ENCODE assay signal across 31 mouse cellular contexts in genomic region chr15:80213688-80214087, GRCm38 (mm10). TPM values are rescaled to one million over a fixed set of nuclear protein-coding genes. Genes with fewer than 3 reads are reported as not detected.
DNase-seq lines count a peak whose midpoint lies in the region; ATAC-seq and TF ChIP-seq lines count a peak whose summit lies in the region.
"Had no signal": no experiment of that assay in that cellular context is flagged by ENCODE, and none has a peak within 500 bp of the region (broad histone marks: within the 10 kb centered on the region; RNA-seq: fewer than 3 reads in every experiment).

No protein-coding gene starts in this region.

- H3K27me3 ChIP-seq in midbrain, embryonic 11.5 days (ENCODE audit: control insufficient read depth, insufficient read depth, low read length): no peaks in the 10 kb centered on the region
- H3K27me3 ChIP-seq in midbrain, embryonic 16.5 days (ENCODE audit: control insufficient read depth, insufficient read depth, low read depth, low read length): no peaks in the 10 kb centered on the region
- peaks cover 11% of the 10 kb centered on the region; the same call in 1 of the 2 replicates for H3K27me3 ChIP-seq in liver, embryonic 15.5 days
- H3K27me3 ChIP-seq in lung, postnatal 0 days (replicated peaks; ENCODE audit: insufficient read depth, low read length): no peaks in the 10 kb centered on the region
- H3K27me3 ChIP-seq: embryonic facial prominence, embryonic 13.5 days; forebrain, embryonic 12.5 days; forebrain, embryonic 15.5 days; Patski had no signal

- ATAC-seq in midbrain, embryonic 11.5 days (ENCODE audit: low FRiP score): no peak
- no peak for ATAC-seq in midbrain, embryonic 16.5 days
- peak; percentile 66 for ATAC-seq in liver, embryonic 15.5 days (ENCODE audit: insufficient read depth)
- ATAC-seq in megakaryocyte-erythroid progenitor cell, adult 5-6 weeks (replicated peaks; ENCODE audit: low FRiP score, low TSS enrichment, poor library complexity, severe bottlenecking): peak; percentile 41
- no peak for ATAC-seq in lung, postnatal 0 days
- ATAC-seq: forebrain, embryonic 15.5 days; Patski had no signal

- TF ChIP-seq EP300 in lung, postnatal 0 days (IDR thresholded peaks at IDR 0.05): no peak

- H3K36me3 ChIP-seq in midbrain, embryonic 11.5 days (ENCODE audit: control insufficient read depth, insufficient read depth, low read length): peaks cover 9% of the 10 kb centered on the region
- H3K36me3 ChIP-seq in midbrain, embryonic 16.5 days (ENCODE audit: control insufficient read depth, insufficient read depth, low read length): peaks cover 18% of the 10 kb centered on the region
- H3K36me3 ChIP-seq in liver, embryonic 15.5 days (replicated peaks): no peaks in the 10 kb centered on the region
- no peaks in the 10 kb centered on the region for H3K36me3 ChIP-seq in lung, postnatal 0 days (ENCODE audit: insufficient read depth, low read length)
- H3K36me3 ChIP-seq: G1E had no signal

- no peaks in the 10 kb centered on the region for H3K4me1 ChIP-seq in midbrain, embryonic 11.5 days (ENCODE audit: control insufficient read depth, insufficient read depth, low read length)
- no peaks in the 10 kb centered on the region for H3K4me1 ChIP-seq in midbrain, embryonic 16.5 days (ENCODE audit: control insufficient read depth, insufficient read depth, low read length)
- 0 out of 2 replicates have a peak, but pooled peaks cover 6% of the 10 kb centered on the region for H3K4me1 ChIP-seq in liver, embryonic 15.5 days (replicated peaks)
- no peaks in the 10 kb centered on the region for H3K4me1 ChIP-seq in lung, postnatal 0 days (ENCODE audit: insufficient read depth, low read depth, low read length)
- H3K4me1 ChIP-seq: heart, embryonic 10.5 days; heart, embryonic 13.5 days had no signal

- H3K9me3 ChIP-seq in midbrain, embryonic 11.5 days (ENCODE audit: control insufficient read depth, low read length): no peaks in the 10 kb centered on the region
- no peaks in the 10 kb centered on the region for H3K9me3 ChIP-seq in midbrain, embryonic 16.5 days (replicated peaks; ENCODE audit: control insufficient read depth, low read length, poor library complexity, severe bottlenecking)
- H3K9me3 ChIP-seq in liver, embryonic 15.5 days (replicated peaks): no peaks in the 10 kb centered on the region
- no peaks in the 10 kb centered on the region for H3K9me3 ChIP-seq in lung, postnatal 0 days (ENCODE audit: low read length)
- H3K9me3 ChIP-seq: embryonic facial prominence, embryonic 10.5 days; embryonic facial prominence, embryonic 13.5 days; forebrain, embryonic 12.5 days; forebrain, embryonic 15.5 days; G1E; heart, embryonic 10.5 days; heart, embryonic 13.5 days had no signal

- no peak overlapping the region for H3K27ac ChIP-seq in midbrain, embryonic 11.5 days (ENCODE audit: low read depth, low read length)
- H3K27ac ChIP-seq in midbrain, embryonic 16.5 days (ENCODE audit: low read length): no peak overlapping the region
- H3K27ac ChIP-seq in liver, embryonic 15.5 days (replicated peaks): no peak overlapping the region
- no peak overlapping the region for H3K27ac ChIP-seq in lung, postnatal 0 days (ENCODE audit: low read length)
- H3K27ac ChIP-seq: embryonic facial prominence, embryonic 10.5 days; embryonic facial prominence, embryonic 13.5 days; forebrain, embryonic 12.5 days; forebrain, embryonic 15.5 days; heart, embryonic 10.5 days; heart, embryonic 13.5 days; hindbrain, embryonic 14.5 days had no signal

- peak; percentile 75 for DNase-seq in midbrain, embryonic 11.5 days (ENCODE audit: low spot score, missing footprints)
- DNase-seq in lung, postnatal 0 days (ENCODE audit: low spot score): no peak
- DNase-seq in cerebellum, adult 9-10 months: no peak
- DNase-seq: adrenal gland, postnatal 10 days; adrenal gland, postnatal 36 days; B cell, adult 2 months; cerebellum, adult 18-20 months; cerebellum, adult 9-11 months; cerebellum, postnatal 36 days; embryo, embryonic 11 days; gastrocnemius, postnatal 25 days; heart, adult 18-20 months; heart, postnatal 14 days; heart, postnatal 4 days had no signal

- no peak for TF ChIP-seq CTCF in lung, postnatal 0 days (IDR thresholded peaks at IDR 0.05)

- no peak overlapping the region for H3K9ac ChIP-seq in midbrain, embryonic 11.5 days (ENCODE audit: low read length)
- H3K9ac ChIP-seq in midbrain, embryonic 16.5 days (ENCODE audit: low read depth, low read length): no peak overlapping the region
- no peak overlapping the region for H3K9ac ChIP-seq in liver, embryonic 15.5 days
- no peak overlapping the region for H3K9ac ChIP-seq in lung, postnatal 0 days (replicated peaks; ENCODE audit: low read depth)
- H3K9ac ChIP-seq: embryonic facial prominence, embryonic 13.5 days; forebrain, embryonic 12.5 days; forebrain, embryonic 15.5 days; heart, embryonic 13.5 days; hindbrain, embryonic 14.5 days had no signal

- no peak overlapping the region for H3K4me2 ChIP-seq in midbrain, embryonic 11.5 days
- H3K4me2 ChIP-seq in midbrain, embryonic 16.5 days (ENCODE audit: low read length): no peak overlapping the region
- H3K4me2 ChIP-seq in liver, embryonic 15.5 days: no peak overlapping the region
- H3K4me2 ChIP-seq in lung, postnatal 0 days (replicated peaks; ENCODE audit: low read depth, low read length): no peak overlapping the region
- H3K4me2 ChIP-seq: embryonic facial prominence, embryonic 13.5 days; forebrain, embryonic 12.5 days; forebrain, embryonic 15.5 days; heart, embryonic 13.5 days; hindbrain, embryonic 14.5 days had no signal

- H3K4me3 ChIP-seq in midbrain, embryonic 11.5 days (ENCODE audit: low read depth, low read length): no peak overlapping the region
- no peak overlapping the region for H3K4me3 ChIP-seq in midbrain, embryonic 16.5 days (ENCODE audit: low read depth, low read length)
- H3K4me3 ChIP-seq in liver, embryonic 15.5 days (replicated peaks): no peak overlapping the region
- no peak overlapping the region for H3K4me3 ChIP-seq in lung, postnatal 0 days (ENCODE audit: low read depth, low read length)
- H3K4me3 ChIP-seq: embryonic facial prominence, embryonic 10.5 days; embryonic facial prominence, embryonic 13.5 days; erythroblast, embryonic 14.5 days; forebrain, embryonic 12.5 days; forebrain, embryonic 15.5 days; heart, embryonic 10.5 days; heart, embryonic 13.5 days had no signal

RNA-seq across cellular contexts. Expression of gene Mief1, which starts 20.1 kb away (rescaled TPM):
- 35.5 and 40.8 TPM in 2 replicates for polyA plus RNA-seq in midbrain, embryonic 11.5 days (2014; fragmentation: Nextera tagmentation; extraction: Ambion mirVana)
- polyA plus RNA-seq in midbrain, embryonic 16.5 days (2015; fragmentation: Nextera tagmentation; extraction: Ambion mirVana): 35.2 and 37.4 TPM in 2 replicates
- polyA plus RNA-seq in liver, embryonic 15.5 days (2015; fragmentation: Nextera tagmentation; extraction: Ambion mirVana): 16.2 and 17.0 TPM in 2 replicates
- 29.0 and 36.7 TPM in 2 replicates for total RNA-seq in megakaryocyte-erythroid progenitor cell, adult 5-6 weeks (2014; fragmentation: Nextera tagmentation)
- total RNA-seq in megakaryocyte-erythroid progenitor cell, adult 5-6 weeks (2017): 21.2 and 25.8 TPM in 2 replicates
- 13.2 and 13.7 TPM in 2 replicates for polyA plus RNA-seq in lung, postnatal 0 days (2015; fragmentation: Nextera tagmentation; extraction: Ambion mirVana)

RNA-seq across cellular contexts. Expression of gene AC140267.1, which starts 21.9 kb away (rescaled TPM):
- polyA plus RNA-seq in midbrain, embryonic 11.5 days (2014; fragmentation: Nextera tagmentation; extraction: Ambion mirVana): not detected in 2 replicates
- polyA plus RNA-seq in midbrain, embryonic 16.5 days (2015; fragmentation: Nextera tagmentation; extraction: Ambion mirVana): 5.5 TPM in 1 of 2 replicates, not detected in the other
- not detected in 2 replicates for polyA plus RNA-seq in liver, embryonic 15.5 days (2015; fragmentation: Nextera tagmentation; extraction: Ambion mirVana)
- total RNA-seq in megakaryocyte-erythroid progenitor cell, adult 5-6 weeks (2014; fragmentation: Nextera tagmentation): 5.6 and 6.5 TPM in 2 replicates
- not detected in 2 replicates for total RNA-seq in megakaryocyte-erythroid progenitor cell, adult 5-6 weeks (2017)
- polyA plus RNA-seq in lung, postnatal 0 days (2015; fragmentation: Nextera tagmentation; extraction: Ambion mirVana): not detected in 2 replicates
- total RNA-seq: CH12.LX had no signal
- polyA plus RNA-seq: cortical plate, adult 2 months; embryonic facial prominence, embryonic 10.5 days; embryonic facial prominence, embryonic 13.5 days; erythroblast, embryonic 14.5 days; forebrain, embryonic 12.5 days; G1E; gonadal fat pad, adult 2 months; heart, embryonic 13.5 days; hindbrain, embryonic 11.5 days; hindbrain, embryonic 14.5 days; Patski had no signal

RNA-seq across cellular contexts. Expression of gene Mgat3, which starts 40.2 kb away (rescaled TPM):
- polyA plus RNA-seq in midbrain, embryonic 11.5 days (2014; fragmentation: Nextera tagmentation; extraction: Ambion mirVana): 8.0 and 10.7 TPM in 2 replicates
- 14.1 and 15.2 TPM in 2 replicates for polyA plus RNA-seq in midbrain, embryonic 16.5 days (2015; fragmentation: Nextera tagmentation; extraction: Ambion mirVana)
- polyA plus RNA-seq in liver, embryonic 15.5 days (2015; fragmentation: Nextera tagmentation; extraction: Ambion mirVana): 0.54 and 0.55 TPM in 2 replicates
- total RNA-seq in megakaryocyte-erythroid progenitor cell, adult 5-6 weeks (2014; fragmentation: Nextera tagmentation): not detected in 2 replicates
- not detected in 2 replicates for total RNA-seq in megakaryocyte-erythroid progenitor cell, adult 5-6 weeks (2017)
- 3.0 and 3.9 TPM in 2 replicates for polyA plus RNA-seq in lung, postnatal 0 days (2015; fragmentation: Nextera tagmentation; extraction: Ambion mirVana)
- total RNA-seq: G1E had no signal
- polyA plus RNA-seq: erythroblast, embryonic 14.5 days; G1E had no signal

RNA-seq across cellular contexts. Expression of gene Atf4, which starts 41.3 kb away (rescaled TPM):
- polyA plus RNA-seq in midbrain, embryonic 11.5 days (2014; fragmentation: Nextera tagmentation; extraction: Ambion mirVana): 137 and 144 TPM in 2 replicates
- 125 and 131 TPM in 2 replicates for polyA plus RNA-seq in midbrain, embryonic 16.5 days (2015; fragmentation: Nextera tagmentation; extraction: Ambion mirVana)
- polyA plus RNA-seq in liver, embryonic 15.5 days (2015; fragmentation: Nextera tagmentation; extraction: Ambion mirVana): 130 and 134 TPM in 2 replicates
- 145 and 192 TPM in 2 replicates for total RNA-seq in megakaryocyte-erythroid progenitor cell, adult 5-6 weeks (2014; fragmentation: Nextera tagmentation)
- 292 and 318 TPM in 2 replicates for total RNA-seq in megakaryocyte-erythroid progenitor cell, adult 5-6 weeks (2017)
- 113 and 115 TPM in 2 replicates for polyA plus RNA-seq in lung, postnatal 0 days (2015; fragmentation: Nextera tagmentation; extraction: Ambion mirVana)

RNA-seq across cellular contexts. Expression of gene Rps19bp1, which starts 50.4 kb away (rescaled TPM):
- polyA plus RNA-seq in midbrain, embryonic 11.5 days (2014; fragmentation: Nextera tagmentation; extraction: Ambion mirVana): 70.9 and 75.4 TPM in 2 replicates
- polyA plus RNA-seq in midbrain, embryonic 16.5 days (2015; fragmentation: Nextera tagmentation; extraction: Ambion mirVana): 74.9 and 79.6 TPM in 2 replicates
- polyA plus RNA-seq in liver, embryonic 15.5 days (2015; fragmentation: Nextera tagmentation; extraction: Ambion mirVana): 24.4 and 26.2 TPM in 2 replicates
- 51.6 and 54.4 TPM in 2 replicates for total RNA-seq in megakaryocyte-erythroid progenitor cell, adult 5-6 weeks (2014; fragmentation: Nextera tagmentation)
- 28.7 and 36.3 TPM in 2 replicates for total RNA-seq in megakaryocyte-erythroid progenitor cell, adult 5-6 weeks (2017)
- 34.7 and 36.1 TPM in 2 replicates for polyA plus RNA-seq in lung, postnatal 0 days (2015; fragmentation: Nextera tagmentation; extraction: Ambion mirVana)

Comparison
In these comparisons a context has a peak if more than half of its experiments do, and no peak if none do; other contexts are left out.
1. ATAC-seq: peak in liver, embryonic 15.5 days (single experiment) and megakaryocyte-erythroid progenitor cell, adult 5-6 weeks (single experiment); none in midbrain, embryonic 11.5 days (single experiment), midbrain, embryonic 16.5 days (single experiment) and lung, postnatal 0 days (single experiment).